ENCODE assay signal across 8 mouse cellular contexts in the genomic region with DNA sequence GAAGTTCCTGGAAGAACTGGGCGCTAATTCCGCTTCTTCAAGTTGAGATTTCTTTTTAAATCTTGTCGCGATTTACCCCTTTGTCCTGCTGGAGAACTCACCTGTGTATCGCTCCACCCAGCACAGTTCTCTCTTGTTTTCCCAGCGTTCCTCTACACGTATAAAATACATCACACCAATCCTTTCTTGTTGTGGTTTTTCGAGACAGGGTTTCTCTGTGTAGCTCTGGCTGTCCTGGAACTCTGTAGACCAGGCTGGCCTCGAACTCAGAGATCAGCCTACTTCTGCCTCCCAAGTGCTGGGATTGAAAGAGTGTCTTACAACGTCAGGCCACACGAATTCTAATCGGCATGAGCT. TPM values are rescaled to one million over a fixed set of nuclear protein-coding genes. Genes with fewer than 3 reads are reported as not detected.
DNase-seq lines count a peak whose midpoint lies in the region; ATAC-seq and TF ChIP-seq lines count a peak whose summit lies in the region.

No protein-coding gene starts in this region.

- DNase-seq in heart, postnatal 10 days, result no peak
- DNase-seq in forebrain, embryonic 14.5 days (ENCODE audit: low spot score), result no peak
- DNase-seq in frontal cortex, postnatal 36 days (ENCODE audit: low spot score in 2 of 2), result no peak
- DNase-seq in layer of hippocampus, adult 8-10 months (ENCODE audit: low spot score in 2 of 2), result no peak
- no peak for DNase-seq in ovary, postnatal 10 days (ENCODE audit: low spot score)

- H3K9me3 ChIP-seq in heart, embryonic 14.5 days (ENCODE audit: control insufficient read depth, low read length), result no peaks in the 10 kb centered on the region
- H3K9me3 ChIP-seq in E14TG2a.4 (ENCODE audit: low read length), result no peaks in the 10 kb centered on the region
- no peaks in the 10 kb centered on the region for H3K9me3 ChIP-seq in forebrain, embryonic 14.5 days (replicated peaks; ENCODE audit: control insufficient read depth, low read length)
- no peaks in the 10 kb centered on the region for H3K9me3 ChIP-seq in liver, embryonic 15.5 days (replicated peaks)

- H3K27ac ChIP-seq in heart, embryonic 14.5 days (replicated peaks in 1 of 2; ENCODE audit: control insufficient read depth in 1 of 2, insufficient read depth in 1 of 2, low read depth in 2 of 2, low read length in 2 of 2), result peak overlapping the region; percentile 69 to 74
- no peak overlapping the region; the same call in 1 of the 2 replicates for H3K27ac ChIP-seq in forebrain, embryonic 14.5 days (ENCODE audit: low read depth, low read length)
- H3K27ac ChIP-seq in liver, embryonic 15.5 days (replicated peaks), result peak overlapping the region; percentile 89; the same call in 1 of the 2 replicates

- peak overlapping the region; percentile 93 for H3K9ac ChIP-seq in heart, embryonic 14.5 days (ENCODE audit: low read length)
- peak overlapping the region; percentile 78 for H3K9ac ChIP-seq in forebrain, embryonic 14.5 days (ENCODE audit: low read length)
- H3K9ac ChIP-seq in liver, embryonic 15.5 days, result peak overlapping the region; percentile 90

- whole genome bisulfite sequencing in heart, embryonic 14.5 days, result 35% methylated on average over 12 of the region's 12 CpGs
- WGBS in forebrain, embryonic 14.5 days, result 36% methylated on average over 12 of the region's 12 CpGs
- 34% methylated on average over 12 of the region's 12 CpGs for WGBS in liver, embryonic 15.5 days (ENCODE audit: insufficient replicate concordance)

- intact Hi-C loops in heart, postnatal 10 days (cut with DNase I), result loop anchor here (5.0 kb wide), 1 partner anchor 247 kb away; a partner anchor contains a TSS

- H3K4me3 ChIP-seq in heart, embryonic 14.5 days (ENCODE audit: control insufficient read depth in 1 of 2, insufficient read depth in 1 of 2, low read depth in 1 of 2, low read length in 2 of 2), result peak overlapping the region; percentile 78 to 97
- peak overlapping the region; percentile 96 for H3K4me3 ChIP-seq in E14TG2a.4 (replicated peaks; ENCODE audit: low read length)
- peak overlapping the region; percentile 69 for H3K4me3 ChIP-seq in forebrain, embryonic 14.5 days (ENCODE audit: low read depth, low read length)
- H3K4me3 ChIP-seq in liver, embryonic 15.5 days (replicated peaks), result peak overlapping the region; percentile 85

- peaks cover 0 to 8% of the 10 kb centered on the region in 2 experiments; a peak in 2 of 4 replicates for H3K4me1 ChIP-seq in heart, embryonic 14.5 days (ENCODE audit: control insufficient read depth in 2 of 2, insufficient read depth in 2 of 2, low read length in 2 of 2)
- peaks cover 20% of the 10 kb centered on the region for H3K4me1 ChIP-seq in E14TG2a.4 (replicated peaks; ENCODE audit: low read depth, low read length)
- peaks cover 4% of the 10 kb centered on the region for H3K4me1 ChIP-seq in forebrain, embryonic 14.5 days (ENCODE audit: control insufficient read depth, insufficient read depth, low read length)
- H3K4me1 ChIP-seq in liver, embryonic 15.5 days (replicated peaks), result peaks cover 32% of the 10 kb centered on the region

- no peak for ATAC-seq in heart, embryonic 14.5 days (ENCODE audit: insufficient number of reproducible peaks, insufficient read depth, low FRiP score, low read depth)
- ATAC-seq in forebrain, embryonic 14.5 days, result no peak; the same call in 1 of the 2 replicates
- ATAC-seq in liver, embryonic 15.5 days (ENCODE audit: insufficient read depth), result no peak

- peak overlapping the region; percentile 87 for H3K4me2 ChIP-seq in heart, embryonic 14.5 days (ENCODE audit: low read length)
- peak overlapping the region; percentile 84 for H3K4me2 ChIP-seq in forebrain, embryonic 14.5 days (ENCODE audit: low read length)
- peak overlapping the region; percentile 73 for H3K4me2 ChIP-seq in liver, embryonic 15.5 days

- peaks cover 44% of the 10 kb centered on the region for H3K36me3 ChIP-seq in heart, embryonic 14.5 days (ENCODE audit: control insufficient read depth, insufficient read depth, low read length)
- H3K36me3 ChIP-seq in E14TG2a.4 (ENCODE audit: insufficient read depth, low read length), result peaks cover 37% of the 10 kb centered on the region
- H3K36me3 ChIP-seq in forebrain, embryonic 14.5 days (ENCODE audit: control insufficient read depth, insufficient read depth, low read length), result peaks cover 39% of the 10 kb centered on the region
- H3K36me3 ChIP-seq in liver, embryonic 15.5 days (replicated peaks), result peaks cover 26% of the 10 kb centered on the region

- TF ChIP-seq CTCF in E14TG2a.4 (conservative IDR thresholded peaks at IDR 0.05; ENCODE audit: low read length), result no peak

- H3K27me3 ChIP-seq in heart, embryonic 14.5 days (ENCODE audit: control insufficient read depth, insufficient read depth, low read length), result no peaks in the 10 kb centered on the region
- no peaks in the 10 kb centered on the region for H3K27me3 ChIP-seq in E14TG2a.4 (ENCODE audit: insufficient read depth, low read length)
- H3K27me3 ChIP-seq in forebrain, embryonic 14.5 days (replicated peaks; ENCODE audit: control insufficient read depth, insufficient read depth, low read length), result no peaks in the 10 kb centered on the region
- no peaks in the 10 kb centered on the region for H3K27me3 ChIP-seq in liver, embryonic 15.5 days

RNA-seq across cellular contexts. Expression of a gene that starts 0.3 kb away (rescaled TPM):
- 81.3 and 81.9 TPM in 2 replicates for polyA plus RNA-seq in heart, embryonic 14.5 days (2014; fragmentation: Nextera tagmentation; extraction: Ambion mirVana)
- total RNA-seq in heart, postnatal 10 days (2021), result 10 to 100 TPM; 45.9 to 47.1 TPM
- 109 and 119 TPM in 2 replicates for polyA plus RNA-seq in forebrain, embryonic 14.5 days (2014; fragmentation: Nextera tagmentation; extraction: Ambion mirVana)
- polyA plus RNA-seq in liver, embryonic 15.5 days (2015; fragmentation: Nextera tagmentation; extraction: Ambion mirVana), result 37.5 and 47.5 TPM in 2 replicates
- 10 to 100 TPM; 49.8 to 62.4 (median 55.5) TPM for total RNA-seq in layer of hippocampus, adult 8-10 months (2022)

RNA-seq across cellular contexts. Expression of a gene that starts 15.7 kb away (rescaled TPM):
- 7.6 and 9.2 TPM in 2 replicates for polyA plus RNA-seq in heart, embryonic 14.5 days (2014; fragmentation: Nextera tagmentation; extraction: Ambion mirVana)
- 1 to 10 TPM; 5.7 to 7.3 TPM for total RNA-seq in heart, postnatal 10 days (2021)
- polyA plus RNA-seq in forebrain, embryonic 14.5 days (2014; fragmentation: Nextera tagmentation; extraction: Ambion mirVana), result 15.3 and 16.4 TPM in 2 replicates
- polyA plus RNA-seq in liver, embryonic 15.5 days (2015; fragmentation: Nextera tagmentation; extraction: Ambion mirVana), result 48.8 and 58.0 TPM in 2 replicates
- 10 to 100 TPM; 18.2 to 20.7 (median 19.2) TPM for total RNA-seq in layer of hippocampus, adult 8-10 months (2022)

RNA-seq across cellular contexts. Expression of a gene that starts 48.5 kb away (rescaled TPM):
- polyA plus RNA-seq in heart, embryonic 14.5 days (2014; fragmentation: Nextera tagmentation; extraction: Ambion mirVana), result 18.9 and 19.8 TPM in 2 replicates
- total RNA-seq in heart, postnatal 10 days (2021), result 1 to 10 TPM; 7.8 to 8.8 TPM
- 33.8 and 39.3 TPM in 2 replicates for polyA plus RNA-seq in forebrain, embryonic 14.5 days (2014; fragmentation: Nextera tagmentation; extraction: Ambion mirVana)
- 7.1 and 7.8 TPM in 2 replicates for polyA plus RNA-seq in liver, embryonic 15.5 days (2015; fragmentation: Nextera tagmentation; extraction: Ambion mirVana)
- total RNA-seq in layer of hippocampus, adult 8-10 months (2022), result 10 to 100 TPM; 30.3 to 35.5 (median 31.5) TPM

RNA-seq across cellular contexts. Expression of a gene that starts 56.7 kb away (rescaled TPM):
- polyA plus RNA-seq in heart, embryonic 14.5 days (2014; fragmentation: Nextera tagmentation; extraction: Ambion mirVana), result 0.18 TPM in 1 of 2 replicates, not detected in the other
- total RNA-seq in heart, postnatal 10 days (2021), result under 1 TPM in 1 of 2 experiments, not detected in 1; 0.22 TPM
- polyA plus RNA-seq in forebrain, embryonic 14.5 days (2014; fragmentation: Nextera tagmentation; extraction: Ambion mirVana), result 0.59 and 1.0 TPM in 2 replicates
- 2.0 and 2.9 TPM in 2 replicates for polyA plus RNA-seq in liver, embryonic 15.5 days (2015; fragmentation: Nextera tagmentation; extraction: Ambion mirVana)
- total RNA-seq in layer of hippocampus, adult 8-10 months (2022), result 1 to 10 TPM in 3 of 4 experiments, under 1 TPM in 1; 0.80 to 2.1 (median 1.8) TPM
